Mouse (Mus musculus) gonadal fat pad, adult 2 months (tissue): ENCODE measurements around the gene Trmt10b. TPM values are rescaled to one million over a fixed set of nuclear protein-coding genes. Genes with fewer than 3 reads are reported as not detected.

Experiments used
- DNase-seq: peaks from one replicate; pipeline ENCODE4 v3.0.0-alpha.2; 2012; ENCODE audit warnings: low read depth
- polyA plus RNA-seq: library from polyadenylated mRNA; depleted of rRNA; stranded (reverse); fragments of >200 nt; gene quantifications from 2 replicates; pipeline ENCODE4 v1.2.3, GENCODE M21; 2012; rRNA removed

Gene Trmt10b
- polyA plus RNA-seq, 1 experiment, result 2.1 TPM

DNA sequence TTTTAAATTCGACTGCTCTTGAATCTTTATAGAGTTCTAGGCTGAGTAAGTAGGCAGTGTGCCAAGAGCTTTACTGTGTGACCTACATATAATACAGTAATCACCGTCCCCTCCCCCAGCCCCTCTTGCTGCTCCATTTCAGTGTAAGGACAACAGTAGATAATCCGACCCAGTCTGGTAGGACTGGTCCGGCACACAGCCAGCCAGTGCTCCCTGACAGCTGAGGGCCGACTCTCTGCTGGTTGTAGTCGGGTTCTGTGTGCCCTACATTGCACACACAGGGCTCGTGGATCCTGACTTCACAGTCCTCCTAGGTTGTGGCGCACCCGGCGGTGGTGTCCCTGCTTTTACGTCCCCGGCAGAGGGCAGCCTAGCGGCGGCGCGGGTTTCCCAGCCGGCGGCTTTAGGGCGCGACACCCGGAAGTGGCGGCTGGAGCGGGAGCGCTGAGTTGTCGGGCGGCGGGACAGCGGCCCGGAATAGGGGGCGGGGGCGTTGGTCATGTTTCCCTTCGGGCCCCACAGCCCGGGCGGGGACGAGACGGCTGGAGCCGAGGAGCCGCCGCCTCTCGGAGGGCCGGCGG lies 44.8 kb downstream of the Trmt10b start, which contains the start of gene Dcaf10:
Gene Dcaf10, plus strand, starts transcription at position 433 of the 581 bp plus-strand sequence.
- DNase-seq, result no peak

DNA sequence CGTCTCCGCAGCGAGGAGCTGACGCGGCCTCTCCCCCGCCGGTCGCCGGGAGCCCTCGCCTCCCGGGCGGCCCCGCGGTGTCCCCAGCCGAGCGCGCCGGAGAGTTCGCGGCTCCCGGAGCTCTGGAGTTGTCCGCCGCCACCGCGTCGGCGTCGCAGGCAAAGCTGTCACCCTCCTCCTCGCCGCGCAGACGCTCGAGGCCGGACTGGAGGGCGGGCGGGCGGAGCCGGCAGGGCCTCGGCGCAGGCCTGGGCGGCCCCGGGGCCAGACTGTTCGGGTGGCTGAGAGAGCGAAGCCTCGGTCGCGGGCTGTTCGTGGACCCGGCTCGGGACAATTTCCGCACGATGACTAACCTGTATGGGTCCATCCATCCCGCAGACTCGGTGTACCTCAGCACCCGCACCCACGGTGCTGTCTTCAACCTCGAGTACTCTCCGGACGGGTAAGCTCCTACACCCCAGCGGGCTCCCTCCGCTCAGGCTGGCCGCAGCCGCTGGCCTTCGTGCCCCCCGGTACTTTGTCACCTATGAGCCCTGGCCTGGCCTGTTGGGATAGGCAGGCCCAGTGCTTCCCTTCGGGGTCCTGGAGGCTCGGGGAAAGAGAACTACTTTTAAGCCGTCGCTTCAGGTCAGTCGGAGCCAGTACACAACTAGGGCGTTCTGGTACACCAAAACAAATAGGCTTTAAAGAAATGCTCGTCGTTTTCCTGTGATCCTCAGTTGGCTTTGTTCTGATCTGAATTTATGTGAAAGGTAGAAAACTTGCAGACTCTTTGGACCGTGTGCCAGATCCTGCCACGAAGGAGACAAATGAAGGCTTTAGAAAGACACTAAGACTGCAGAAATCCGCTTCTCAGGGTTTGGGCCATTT lies 45.6 kb downstream of the Trmt10b start, which contains the start of gene Exosc3:
Gene Exosc3, minus strand, starts transcription at position 447 of the 870 bp plus-strand sequence.
- no peak for DNase-seq

DNA sequence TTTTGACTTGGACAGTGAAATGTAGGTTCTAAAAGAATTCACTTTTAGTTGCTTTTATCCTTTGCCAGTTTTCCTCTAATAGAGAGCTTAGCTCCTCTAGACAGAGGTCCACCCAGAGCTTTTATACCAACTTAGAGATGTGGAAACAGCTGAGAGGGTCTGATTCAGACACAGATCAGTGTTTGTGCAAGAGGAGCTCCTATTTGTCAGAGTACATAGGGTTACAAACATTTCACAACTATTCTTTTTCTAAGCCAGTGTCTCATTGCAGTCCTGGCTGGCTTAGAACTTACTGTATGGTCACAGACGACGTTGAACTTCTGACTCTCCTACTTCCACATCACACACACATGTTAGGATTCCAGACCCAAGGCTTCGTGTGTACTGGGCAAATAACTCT lies 59.7 kb downstream of the Trmt10b start:
- no peak for DNase-seq

Other genes with a start within 250 kb of the Trmt10b start
- 58.8 and 59.6 TPM in 2 replicates for gene Fbxo10, start 212.5 kb upstream of the Trmt10b start, polyA plus RNA-seq
- 68.9 and 86.6 TPM in 2 replicates for gene Tomm5, start 189.0 kb upstream of the Trmt10b start, polyA plus RNA-seq
- 0.23 and 0.34 TPM in 2 replicates for gene Frmpd1, start 112.3 kb upstream of the Trmt10b start, polyA plus RNA-seq
- gene Dcaf10, start 45.0 kb downstream of the Trmt10b start, polyA plus RNA-seq, result 17.3 and 20.0 TPM in 2 replicates
- 17.9 and 26.2 TPM in 2 replicates for gene Exosc3, start 45.6 kb downstream of the Trmt10b start, polyA plus RNA-seq
- 96.9 and 99.4 TPM in 2 replicates for gene Slc25a51, start 111.6 kb downstream of the Trmt10b start, polyA plus RNA-seq
- gene Shb, start 235.3 kb downstream of the Trmt10b start, polyA plus RNA-seq, result 23.4 and 27.6 TPM in 2 replicates